Mouse (Mus musculus): Measurements from ENCODE around the gene Rbms3.

Gene Rbms3

DNA sequence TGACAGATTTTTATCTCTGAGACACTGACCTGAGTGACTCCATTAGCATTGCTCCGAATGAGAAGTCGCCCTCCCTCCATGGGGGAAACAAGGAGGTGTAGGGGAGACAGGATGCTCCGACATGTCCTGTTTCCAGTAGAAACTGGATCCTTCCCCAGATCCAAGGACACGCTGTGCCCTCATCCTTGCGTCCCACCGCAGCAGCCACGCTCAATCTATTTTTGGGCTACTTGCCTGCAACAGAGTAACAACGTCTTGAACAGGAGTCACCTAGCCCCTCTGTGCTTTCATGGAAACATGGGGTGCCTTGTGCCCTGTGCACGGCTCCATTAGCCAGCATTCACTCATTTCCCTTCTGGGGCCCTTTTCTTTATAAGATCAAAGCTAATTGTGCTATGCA is at the start of gene Rbms3:
Rbms3 (minus strand) TSS at position 143 of the 400 bp plus-strand sequence.
- DNase-seq = no peak

DNA sequence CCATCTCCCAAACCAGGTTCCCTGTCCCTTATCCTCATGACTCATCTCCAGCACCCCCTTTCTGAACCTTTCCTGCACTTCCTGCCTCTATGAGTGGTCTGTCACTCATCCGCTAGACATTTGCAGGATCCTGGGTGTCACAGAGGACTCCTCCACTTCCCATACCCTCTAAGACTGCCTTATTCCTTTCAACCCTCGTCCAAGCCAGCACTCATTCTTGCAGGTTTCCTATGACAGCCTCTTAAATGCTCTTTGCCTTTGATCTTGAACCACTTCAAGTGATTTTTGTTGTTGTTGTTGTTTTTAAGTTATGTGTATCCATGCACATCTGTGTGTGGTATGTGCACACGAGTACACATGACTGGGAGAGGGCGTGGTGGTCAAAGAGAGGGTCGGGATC is 43.6 kb upstream of the Rbms3 start:
- no peak for DNase-seq

DNA sequence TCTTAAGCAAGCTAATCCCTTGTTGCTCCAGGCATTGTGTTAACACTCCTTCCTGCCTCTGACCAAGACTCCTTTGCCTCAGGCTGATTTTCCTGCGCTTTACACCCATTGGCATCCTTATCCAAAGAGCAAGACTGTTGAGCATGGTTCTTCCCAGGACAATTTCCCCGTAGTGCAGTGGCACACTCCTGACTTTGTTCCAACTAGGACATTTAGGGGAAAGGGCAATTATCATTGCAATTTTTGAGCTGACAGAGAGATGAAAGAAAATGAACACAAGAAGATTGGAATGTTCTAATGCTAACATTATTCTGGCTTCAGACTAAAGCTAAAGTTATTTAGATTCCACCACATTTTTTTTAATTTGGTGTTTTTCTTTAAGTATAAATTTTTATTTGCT is 24.9 kb upstream of the Rbms3 start:
- DNase-seq = no peak

DNA sequence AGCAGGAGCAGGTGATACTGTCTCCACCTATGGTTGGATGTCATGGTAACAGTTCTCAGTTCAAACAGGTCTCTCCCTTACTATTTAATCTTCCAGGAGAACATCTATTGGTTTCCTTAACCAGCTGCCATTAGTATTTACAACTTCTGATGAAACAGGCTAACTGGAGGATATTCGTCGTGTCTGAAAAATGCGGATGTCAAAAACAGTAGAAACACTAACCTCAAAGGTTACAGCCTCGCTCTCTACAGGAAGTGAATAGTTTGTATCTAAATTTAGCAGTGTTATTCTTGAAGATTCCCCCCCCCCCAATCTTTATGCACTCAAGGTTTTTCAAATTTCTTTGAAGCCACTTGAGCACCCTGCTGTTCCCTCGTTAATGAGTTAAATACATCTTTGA is 23.9 kb upstream of the Rbms3 start:
- no peak for DNase-seq

DNA sequence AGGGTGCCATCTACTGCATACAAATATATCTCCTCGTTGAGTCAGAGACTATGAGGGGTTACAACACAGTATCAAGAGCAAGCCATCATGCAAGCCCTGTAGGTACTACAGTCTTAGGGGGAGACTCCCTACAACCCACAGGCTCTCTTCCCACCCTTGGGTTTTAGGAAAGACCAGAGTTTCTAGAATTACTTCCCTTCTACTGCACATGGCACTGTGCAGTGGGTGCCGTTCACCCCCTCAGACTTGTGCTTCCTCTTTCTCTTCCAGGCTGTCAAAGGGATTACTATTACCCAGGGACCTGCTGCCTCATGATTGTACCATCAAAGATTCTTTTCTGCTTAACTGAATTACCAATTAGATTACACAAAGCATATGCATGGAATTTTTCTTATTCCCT is 16.4 kb upstream of the Rbms3 start:
- no peak for DNase-seq

DNA sequence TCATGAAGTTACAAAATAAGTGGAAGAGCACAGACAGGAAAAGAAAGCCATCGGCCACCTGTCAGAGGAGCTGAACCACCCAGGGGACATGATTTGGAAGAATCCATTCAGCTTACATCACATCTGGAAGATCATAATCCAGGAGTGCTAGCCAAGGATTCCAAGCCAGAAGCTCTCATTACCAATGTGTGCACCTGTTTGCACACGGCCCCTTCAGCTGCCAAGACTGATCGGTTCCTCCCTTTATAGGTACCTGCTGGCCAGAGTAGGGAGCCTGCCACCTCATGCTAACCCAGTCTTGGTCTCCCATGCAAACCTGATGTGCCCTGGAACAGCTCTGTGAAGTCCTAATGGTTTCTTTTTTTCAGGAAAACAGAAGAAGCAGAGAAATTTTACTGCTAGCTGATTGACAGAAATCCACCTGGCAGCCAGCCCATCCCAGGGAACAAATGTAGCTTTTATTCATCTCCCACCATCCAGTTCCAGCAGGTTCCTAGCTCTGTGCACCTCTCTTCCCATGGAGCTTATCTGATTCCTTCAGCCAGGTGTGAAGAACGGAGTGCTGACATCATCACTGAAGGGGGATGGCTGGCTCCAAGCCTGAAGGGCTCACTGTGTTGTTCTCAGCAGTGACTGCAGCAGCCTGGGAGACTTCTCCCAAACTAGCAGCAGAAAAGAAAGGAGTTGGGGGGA is 11.5 kb upstream of the Rbms3 start:
- DNase-seq = peak; percentile 44 to 62

DNA sequence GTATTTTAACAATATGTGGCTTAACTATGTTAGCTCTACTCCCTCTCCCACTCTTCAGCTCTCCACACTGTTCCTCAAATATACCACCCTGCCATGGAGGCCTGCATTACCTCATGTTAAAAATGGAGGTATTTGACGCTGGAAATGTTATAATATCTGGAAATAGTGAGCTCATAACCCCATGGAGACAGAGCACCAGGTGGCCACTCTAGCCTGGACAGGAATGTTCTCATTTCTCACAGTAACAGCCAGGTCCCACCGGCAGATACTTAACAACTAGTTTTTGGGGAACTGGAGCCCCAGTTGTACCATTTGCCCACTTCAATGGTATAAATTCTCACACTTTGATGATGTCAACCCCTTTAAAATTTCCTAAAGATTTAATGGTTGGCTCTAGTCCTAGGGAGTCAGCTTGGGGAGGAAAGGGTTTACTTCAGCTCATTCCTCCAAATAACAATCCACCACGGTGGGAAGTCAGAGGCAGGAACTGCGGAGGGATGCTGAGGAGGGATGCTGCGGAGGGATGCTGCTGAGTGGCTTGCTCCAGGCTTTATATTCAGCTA is 9.0 kb upstream of the Rbms3 start:
- DNase-seq = no peak

DNA sequence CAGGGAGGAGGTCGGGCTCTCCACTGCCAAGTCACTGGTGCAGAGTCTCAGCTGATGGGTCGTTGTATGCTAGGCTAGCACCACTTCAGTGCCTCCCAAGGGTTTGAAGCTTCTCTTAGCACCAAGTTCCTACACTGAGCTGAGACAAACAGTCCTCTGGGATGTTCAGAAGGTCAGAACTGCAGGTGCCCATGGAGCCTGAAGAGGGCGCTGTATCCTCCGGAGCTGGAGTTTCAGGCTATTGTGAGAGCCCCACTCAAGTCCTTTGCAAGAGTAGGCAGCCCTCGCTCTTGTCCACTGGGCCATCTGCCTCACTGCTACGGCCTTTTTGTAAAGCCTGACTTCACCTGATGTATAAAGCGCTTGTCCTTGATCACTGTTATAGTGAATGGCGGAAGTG is 6.8 kb upstream of the Rbms3 start:
- peak in 1 of 2 experiments; percentile 16 for DNase-seq

DNA sequence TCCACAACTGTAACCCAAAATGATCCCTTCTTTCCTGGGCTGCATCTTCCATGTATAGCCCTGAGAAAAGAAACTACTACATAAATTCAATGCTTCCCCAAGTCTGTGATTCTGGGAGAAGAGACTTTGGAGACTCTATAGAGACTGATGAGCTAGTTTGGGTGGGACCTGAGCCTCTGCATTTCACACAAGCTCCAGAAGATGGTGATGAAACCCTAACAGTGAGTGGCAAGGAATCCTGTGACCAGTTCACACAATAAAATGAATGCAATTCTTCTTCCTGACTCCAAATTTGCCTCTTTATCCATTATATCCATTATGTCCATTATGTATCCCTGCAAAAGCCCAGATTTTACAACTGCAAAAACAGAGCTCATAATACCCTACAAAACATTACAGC is 2.5 kb downstream of the Rbms3 start:
- no peak for DNase-seq

DNA sequence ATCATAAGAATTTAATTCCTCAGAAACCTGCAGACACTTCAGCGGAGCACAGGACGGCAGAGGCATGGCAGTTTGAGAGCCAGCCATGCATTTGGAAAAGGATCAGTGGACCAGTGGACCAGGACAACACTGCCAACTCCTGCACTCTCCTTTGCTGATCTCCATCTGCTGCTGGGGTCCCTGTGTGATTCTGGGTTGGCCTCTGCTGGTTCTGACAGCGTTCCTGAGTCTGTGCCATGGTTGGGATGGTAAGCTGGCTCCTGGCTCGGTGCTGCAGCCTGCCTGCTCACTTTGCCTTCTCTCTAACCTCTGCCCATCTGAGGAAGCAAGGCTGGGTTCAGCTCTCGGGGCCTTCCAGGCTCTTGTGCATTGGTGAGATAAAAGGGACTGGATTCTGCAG is 28.9 kb downstream of the Rbms3 start:
- no peak for DNase-seq

DNA sequence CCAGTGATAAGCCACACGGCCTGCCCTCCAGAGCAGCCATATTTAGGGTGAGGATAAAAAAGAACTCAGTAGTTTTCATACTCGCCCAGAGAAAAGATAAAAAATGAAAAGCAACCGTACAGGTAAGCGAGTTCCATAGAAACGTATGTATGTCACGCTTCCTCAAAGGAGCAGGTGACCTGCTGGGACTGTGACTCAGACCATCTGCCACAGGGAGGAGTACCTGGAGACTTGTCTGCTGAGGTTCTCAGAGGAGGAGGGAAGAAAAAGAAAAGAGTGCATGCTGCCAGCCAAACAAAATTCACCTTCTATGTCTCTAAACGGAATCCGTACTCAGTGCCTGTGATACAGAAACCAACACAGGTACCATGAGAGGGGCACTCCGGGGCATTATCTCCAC is 30.4 kb downstream of the Rbms3 start:
- no peak for DNase-seq

DNA sequence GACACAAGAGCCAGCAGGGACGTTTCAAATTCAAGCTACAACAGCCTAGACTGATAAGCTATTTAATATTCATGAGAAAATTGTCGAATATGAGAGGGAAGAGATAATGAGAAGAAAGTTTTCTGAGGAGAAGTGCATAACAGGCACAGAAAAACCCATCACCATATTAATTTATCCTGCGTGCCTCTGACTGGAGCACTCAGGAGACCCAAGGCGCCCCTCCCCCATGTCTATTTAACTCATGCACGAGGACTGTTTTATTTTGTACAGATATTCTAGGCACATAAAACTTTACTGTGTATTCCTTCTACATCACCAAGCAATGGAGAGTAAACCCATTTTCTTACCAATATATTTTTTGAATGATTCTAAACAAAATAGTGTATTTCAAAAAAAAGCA is 33.6 kb downstream of the Rbms3 start:
- DNase-seq = no peak

DNA sequence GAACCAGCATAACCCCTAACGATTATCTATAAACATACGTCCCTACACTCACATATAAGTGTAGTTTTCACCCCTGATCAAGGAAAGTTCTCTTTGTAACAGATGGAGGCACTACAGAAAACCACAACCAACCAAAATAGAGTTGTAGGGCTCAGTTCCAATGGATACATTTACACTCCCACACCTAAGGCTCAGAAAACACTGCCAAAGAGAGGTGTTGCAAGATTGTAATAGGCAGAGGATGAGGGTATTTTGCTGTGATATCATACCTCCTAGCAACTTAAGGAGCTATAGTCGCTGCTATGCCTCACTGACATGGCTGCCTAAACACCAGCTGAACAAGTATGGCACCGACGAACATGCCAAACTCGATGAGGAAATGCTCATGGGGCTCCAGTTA is 44.4 kb downstream of the Rbms3 start:
- DNase-seq = no peak

DNA sequence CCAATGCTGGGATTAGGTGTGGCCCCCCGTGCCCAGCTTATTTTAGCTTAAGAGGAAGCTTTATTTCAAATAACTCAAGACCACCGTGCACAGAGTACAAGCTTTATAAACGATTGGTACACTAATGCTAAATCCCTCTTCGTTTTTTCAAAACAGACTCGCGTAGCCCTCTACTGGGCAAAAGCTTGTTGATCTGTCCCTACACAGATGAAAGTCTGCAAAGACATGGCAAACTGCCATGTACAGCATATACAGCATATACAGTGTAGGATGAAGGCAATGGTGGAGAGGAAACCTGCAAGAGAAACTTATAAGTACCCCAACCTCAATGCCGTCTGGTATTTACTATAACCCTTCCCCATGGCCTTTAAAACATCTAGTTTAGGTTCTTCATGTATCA is 46.1 kb downstream of the Rbms3 start:
- DNase-seq = peak; percentile 42 to 57

DNA sequence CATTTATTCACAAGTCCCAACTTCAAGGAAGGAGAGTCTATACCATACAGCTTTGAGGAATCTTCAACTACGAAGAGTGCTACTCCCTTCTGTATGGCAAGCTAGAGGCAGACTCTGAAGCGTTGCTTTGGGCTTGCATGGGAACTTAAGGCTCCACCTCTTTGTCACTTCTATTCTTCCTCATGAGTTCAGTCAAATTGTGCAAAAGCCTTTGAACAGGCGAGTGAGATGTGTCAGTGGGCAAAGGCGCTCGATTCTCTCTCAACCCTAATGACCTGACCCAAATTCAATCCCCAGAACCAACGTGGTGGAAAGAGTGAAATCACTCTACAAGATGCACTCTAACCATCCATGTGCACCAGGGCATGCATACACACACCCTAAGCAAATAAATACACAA is 47.1 kb downstream of the Rbms3 start:
- no peak for DNase-seq

DNA sequence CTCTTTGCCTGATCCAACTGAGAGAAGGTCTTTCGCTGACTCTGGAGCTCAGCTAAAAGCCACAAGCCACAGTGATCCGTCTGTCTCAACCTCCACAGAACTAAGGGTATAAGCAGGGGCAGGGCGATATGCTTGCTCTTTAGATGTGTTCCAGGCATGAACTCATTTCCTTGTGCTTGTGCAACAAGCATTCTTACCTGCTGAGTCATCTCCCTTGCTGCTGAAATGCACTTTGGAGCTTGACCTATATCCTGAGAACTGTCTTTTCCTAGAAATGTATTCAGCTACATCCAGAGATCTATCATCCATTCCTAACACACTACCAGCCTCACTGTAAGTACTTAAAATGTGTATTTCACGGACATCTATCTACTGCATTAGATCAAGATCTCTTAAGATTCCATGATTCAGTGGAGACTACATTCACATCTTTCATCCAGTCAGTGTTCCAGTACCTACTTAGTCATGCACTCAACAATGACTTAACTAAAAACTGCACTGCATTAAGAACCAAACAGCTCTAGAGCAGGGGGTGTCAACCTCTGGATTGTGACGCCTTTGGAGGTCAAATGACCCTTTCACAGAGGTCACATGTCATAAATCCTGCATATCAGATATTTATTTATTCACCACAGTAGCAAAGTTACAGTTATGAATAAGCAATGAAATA is 58.4 kb downstream of the Rbms3 start:
- DNase-seq = no peak

DNA sequence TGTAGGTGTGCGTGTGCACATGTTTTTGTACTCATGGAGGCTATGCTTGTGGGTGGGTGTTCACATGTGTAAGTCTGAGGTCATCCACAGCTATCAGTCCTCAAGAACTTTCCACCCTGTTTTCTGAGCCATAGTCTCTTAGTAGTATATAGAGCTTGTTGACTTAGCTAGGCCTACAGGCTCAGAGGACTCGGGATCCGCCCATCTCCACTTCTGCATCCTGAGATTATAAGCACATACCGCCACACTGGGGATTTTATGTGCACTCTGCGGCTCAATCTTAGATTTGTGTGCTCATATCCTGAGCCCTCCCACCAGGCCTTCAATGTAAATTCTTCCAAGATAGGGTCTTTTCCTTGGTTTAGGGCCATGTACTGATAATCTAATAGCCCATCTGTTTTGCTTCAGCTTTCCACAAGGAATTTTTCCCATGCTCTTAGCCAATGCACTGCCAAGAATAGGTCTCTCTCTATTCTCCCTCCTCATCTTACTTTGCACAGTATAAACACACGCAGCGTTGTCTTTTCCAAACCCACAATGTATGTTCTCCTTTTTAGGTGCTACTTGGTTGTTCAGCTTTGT is 59.4 kb downstream of the Rbms3 start:
- no peak for DNase-seq

DNA sequence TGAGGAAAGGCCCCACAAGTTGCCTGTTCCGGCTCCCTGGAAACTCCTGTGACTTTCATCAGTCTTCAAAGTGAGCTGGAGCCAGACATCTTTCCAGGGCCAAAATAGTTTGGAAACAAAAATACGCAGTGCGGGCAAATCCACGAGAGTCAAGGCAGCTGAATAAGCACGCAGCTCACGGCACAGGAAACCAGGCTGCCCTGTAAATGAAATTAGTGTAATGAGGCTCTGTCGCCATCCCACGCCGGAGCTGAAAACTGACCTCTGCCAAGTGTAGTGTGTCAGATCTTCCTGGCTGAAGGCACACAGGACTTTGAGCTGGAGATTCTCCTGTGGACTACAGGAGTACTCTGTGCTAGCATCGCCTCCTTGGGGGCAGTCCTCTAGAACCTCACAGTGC is 63.4 kb downstream of the Rbms3 start:
- DNase-seq = peak; percentile 17 to 31

DNA sequence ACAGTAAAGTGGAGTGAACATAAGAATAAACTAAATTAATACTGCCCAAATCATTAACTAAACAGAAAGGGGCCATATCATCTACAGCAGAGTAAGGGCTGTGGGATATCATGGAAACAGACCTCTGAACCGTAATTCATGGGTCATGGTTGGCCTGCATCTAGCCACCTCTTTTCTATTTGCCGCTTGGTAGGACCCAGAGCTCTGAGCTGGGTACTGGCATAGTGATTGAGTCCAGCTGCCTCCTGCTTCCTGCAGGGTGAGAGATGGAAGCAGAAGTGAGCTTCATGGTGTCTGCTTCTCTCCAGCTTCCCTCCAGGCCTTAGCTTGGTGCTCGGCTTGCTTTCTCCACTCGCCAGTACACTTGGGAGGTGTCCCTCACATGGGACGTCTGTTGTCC is 71.2 kb downstream of the Rbms3 start:
- no peak for DNase-seq

DNA sequence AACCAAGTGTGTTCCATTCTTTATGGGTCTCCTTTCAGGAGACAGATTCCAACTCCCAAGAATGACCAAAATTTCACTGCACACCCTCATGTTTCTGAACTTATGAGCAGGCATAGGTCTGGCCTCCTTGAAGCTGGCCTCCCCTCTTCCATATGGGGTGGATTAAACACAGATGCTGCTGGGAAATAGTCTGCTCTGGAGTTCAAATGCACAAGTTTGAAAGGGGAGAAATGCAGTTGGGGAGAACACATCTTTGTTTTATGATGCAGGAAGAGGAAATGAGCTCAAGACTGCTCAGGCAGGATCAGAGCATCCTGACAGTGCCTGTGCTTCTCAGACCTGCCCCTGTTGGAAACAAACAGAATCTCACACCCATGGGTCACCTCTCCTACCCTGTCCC is 75.4 kb downstream of the Rbms3 start:
- DNase-seq = no peak

DNA sequence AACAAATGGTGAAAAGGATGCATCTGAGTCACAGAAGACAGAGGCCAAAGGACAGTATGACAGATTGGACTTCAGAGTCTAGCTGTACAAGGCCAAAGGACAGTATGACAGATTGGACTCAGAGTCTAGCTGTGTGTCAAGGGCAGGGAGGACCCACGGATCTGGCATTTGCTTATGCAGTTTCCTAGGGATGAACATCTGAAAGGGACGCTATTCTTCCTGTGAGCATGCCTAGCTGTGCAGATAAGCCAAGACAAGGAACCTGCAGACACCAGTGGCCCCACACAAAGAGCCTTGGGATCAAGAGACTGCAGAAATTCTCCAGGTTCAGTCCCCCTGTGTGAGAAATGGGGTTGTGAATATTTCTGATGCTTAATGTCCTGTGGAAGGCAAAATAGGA is 100.4 kb downstream of the Rbms3 start:
- no peak for DNase-seq

DNA sequence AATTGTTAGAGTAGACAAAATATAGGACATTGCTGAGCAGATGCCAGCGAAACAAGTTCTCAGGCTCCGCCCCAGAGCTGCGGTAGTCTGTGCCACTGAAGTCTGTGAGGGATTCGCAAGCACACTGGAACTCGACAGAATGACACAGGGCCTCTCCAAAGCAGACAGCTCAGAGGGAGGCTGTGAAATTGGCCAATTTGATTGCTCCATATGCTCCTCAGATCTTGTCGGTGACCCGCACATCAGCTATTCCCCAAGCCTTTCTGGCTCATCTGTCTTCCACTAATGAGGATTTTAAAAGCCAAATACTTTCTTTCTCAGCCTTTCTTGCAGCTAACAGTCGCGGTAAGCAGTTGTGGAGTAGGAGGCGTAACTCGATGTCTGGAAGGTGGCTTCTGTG is 120.8 kb downstream of the Rbms3 start:
- DNase-seq = no peak

DNA sequence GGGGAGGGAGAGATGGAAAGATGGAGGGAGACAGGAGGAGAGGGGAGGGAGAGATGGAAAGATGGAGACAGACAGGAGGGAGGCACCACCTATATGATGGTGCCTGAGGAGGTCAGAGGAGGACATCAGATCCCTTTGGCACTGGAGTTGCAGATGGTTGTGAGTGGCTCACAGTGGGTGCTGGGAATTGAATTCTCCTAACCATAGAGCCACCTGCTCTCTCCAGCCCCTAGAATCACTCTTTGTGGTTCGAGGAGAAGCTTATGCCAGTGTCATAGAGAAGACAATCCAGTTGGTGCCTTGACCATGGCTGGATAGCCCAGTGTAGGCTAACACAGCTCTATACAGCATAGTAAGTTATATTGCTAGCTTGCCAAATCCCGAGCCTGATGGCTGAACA is 137.8 kb downstream of the Rbms3 start:
- no peak for DNase-seq

DNA sequence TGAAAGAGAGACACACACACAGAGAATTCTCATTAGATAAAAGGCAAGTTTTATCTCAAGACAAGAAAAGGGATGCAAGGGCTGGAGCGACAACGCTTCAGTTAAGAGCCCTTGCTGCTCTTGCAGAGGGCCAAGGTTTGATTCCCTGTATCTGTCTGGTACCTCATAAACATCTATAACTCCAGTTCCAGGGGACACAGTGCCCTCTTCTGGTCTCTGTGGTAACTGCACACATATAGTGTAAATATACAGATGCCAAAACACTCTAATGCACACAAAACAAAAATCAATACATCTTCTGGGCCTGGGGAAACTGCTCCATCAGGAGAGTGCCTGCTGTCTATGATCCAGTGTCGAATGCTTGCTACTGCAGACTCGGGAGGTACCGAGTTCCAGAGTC is 145.3 kb downstream of the Rbms3 start:
- DNase-seq = peak; percentile 33 to 34

Data from kidney, postnatal 4 days (tissue).